Mouse (Mus musculus) right cerebral cortex, postnatal 36 days (tissue): Measurements from ENCODE around the gene Fam181a.

Experiments used
- DNase-seq, 2 experiments: peaks; one replicate each; pipeline ENCODE4 v3.0.0; 2022; ENCODE audit warnings: low spot score in 2 of 2, mixed read lengths in 1 of 2

Fam181a gene

GRCm38 (mm10) chr12:103356415-103356748 lies 45.6 kb downstream of the Fam181a start:
- DNase-seq = no peak

GRCm38 (mm10) chr12:103358216-103358615 lies 47.4 kb downstream of the Fam181a start:
- no peak for DNase-seq

- no peak for DNase-seq
Observed at GRCm38 (mm10) chr12:103358951-103359801, 48.4 kb downstream of the Fam181a start.

- no peak for DNase-seq
Observed at GRCm38 (mm10) chr12:103360812-103361211, 50.0 kb downstream of the Fam181a start.

- DNase-seq = no peak
Observed at GRCm38 (mm10) chr12:103361539-103362307, 50.9 kb downstream of the Fam181a start.

- DNase-seq = no peak
Observed at GRCm38 (mm10) chr12:103362336-103362735, 51.6 kb downstream of the Fam181a start.
